Mouse (Mus musculus) MEL (cell line): ENCODE measurements at regions not wholly inside any gene's neighbourhood (a gene's known extent, or its start where the extent isn't known, plus 50 kb on each side); places are given as distances from the start of the nearest gene placed in this dataset.

Source experiments
- DNase-seq: peaks from one replicate; pipeline ENCODE4 v3.0.0; 2011; ENCODE audit warnings: low read depth, low spot score
- H3K27ac ChIP-seq: 2 replicates; pipeline ENCODE4 v1.5.1; 2012; ENCODE audit warnings: low read depth, mild to moderate bottlenecking, control low read depth, low read length, moderate library complexity; ENCODE audit not compliant: control insufficient read depth
- H3K27me3 ChIP-seq, 2 experiments: fragments of 150-350 bp in 1 of 2; sonication (generic) in 1 of 2; 2 replicates each; pipeline ENCODE4 v1.6.1; 2012; ENCODE audit warnings: low read length in 2 of 2, mild to moderate bottlenecking in 2 of 2, improper control_type of control experiment in 1 of 2, moderate library complexity in 1 of 2; ENCODE audit not compliant: insufficient read depth in 2 of 2, control insufficient read depth in 1 of 2
- H3K36me3 ChIP-seq, 2 experiments: 2 replicates each; pipeline ENCODE4 v1.6.1; 2012 to 2014; ENCODE audit warnings: low read length in 2 of 2, improper control_type of control experiment in 1 of 2, inconsistent platforms in 1 of 2, mild to moderate bottlenecking in 1 of 2; ENCODE audit not compliant: insufficient read depth in 2 of 2, control insufficient read depth in 1 of 2
- H3K4me1 ChIP-seq, 2 experiments: fragments of 150-350 bp in 1 of 2; sonication (generic) in 1 of 2; 2 replicates each; pipeline ENCODE4 v1.6.1; 2012; ENCODE audit warnings: low read length in 2 of 2, improper control_type of control experiment in 1 of 2, mild to moderate bottlenecking in 1 of 2; ENCODE audit not compliant: insufficient read depth in 2 of 2, control insufficient read depth in 1 of 2
- H3K4me3 ChIP-seq, 2 experiments: fragments of 150-350 bp in 1 of 2; sonication (generic) in 1 of 2; 2 replicates each; pipeline ENCODE4 v1.5.1; 2012; ENCODE audit warnings: low read depth in 2 of 2, low read length in 2 of 2, mild to moderate bottlenecking in 2 of 2, moderate library complexity in 2 of 2, control low read depth in 1 of 2, improper control_type of control experiment in 1 of 2; ENCODE audit not compliant: control insufficient read depth in 1 of 2, insufficient read depth in 1 of 2
- H3K79me2 ChIP-seq: 2 replicates; pipeline ENCODE4 v1.6.1; 2012; ENCODE audit warnings: mild to moderate bottlenecking, low read length, moderate library complexity; ENCODE audit not compliant: control insufficient read depth, poor library complexity, insufficient read depth
- H3K9ac ChIP-seq: 2 replicates; pipeline ENCODE4 v1.6.1; 2012; ENCODE audit warnings: low read depth, mild to moderate bottlenecking, control low read depth, low read length, moderate library complexity; ENCODE audit not compliant: control insufficient read depth, poor library complexity, severe bottlenecking
- H3K9me3 ChIP-seq: fragments of 150-350 bp; sonication (generic); replicated peaks from 2 replicates; pipeline ENCODE4 v1.6.1; 2012; ENCODE audit warnings: mild to moderate bottlenecking, low read length, improper control_type of control experiment, moderate library complexity; ENCODE audit not compliant: insufficient read depth
- BHLHE40 ChIP-seq: IDR thresholded peaks from 2 replicates; pipeline ENCODE4 v1.6.1; 2012; ENCODE audit warnings: low read depth, mild to moderate bottlenecking, inconsistent platforms, low read length, improper control_type of control experiment, borderline replicate concordance
- CHD1 ChIP-seq: IDR thresholded peaks from 2 replicates; pipeline ENCODE4 v1.6.1; 2012; ENCODE audit warnings: low read depth, mild to moderate bottlenecking, inconsistent platforms, low read length, improper control_type of control experiment
- CTCF ChIP-seq, 3 experiments: IDR thresholded peaks in 2 of 3; conservative IDR thresholded peaks in 1 of 3; 2 replicates each; pipeline ENCODE4 v1.5.1; 2011 to 2012; ENCODE audit warnings: low read length in 3 of 3, low read depth in 2 of 3, mild to moderate bottlenecking in 2 of 3, improper control_type of control experiment in 1 of 3, inconsistent platforms in 1 of 3, mixed read lengths in 1 of 3, moderate library complexity in 1 of 3; ENCODE audit not compliant: control insufficient read depth in 1 of 3, insufficient read depth in 1 of 3, poor library complexity in 1 of 3, severe bottlenecking in 1 of 3
- ELF1 ChIP-seq: IDR thresholded peaks from 2 replicates; pipeline ENCODE4 v1.6.1; 2014; ENCODE audit warnings: low read depth, mild to moderate bottlenecking, inconsistent platforms, low read length, improper control_type of control experiment, moderate library complexity
- GABPA ChIP-seq: IDR thresholded peaks from 2 replicates; pipeline ENCODE4 v1.6.1; 2012; ENCODE audit warnings: low read depth, mild to moderate bottlenecking, inconsistent platforms, low read length, improper control_type of control experiment, moderate library complexity
- GATA1 ChIP-seq: IDR thresholded peaks from 2 replicates; pipeline ENCODE4 v1.6.1; 2011; ENCODE audit warnings: low read depth, low read length, improper control_type of control experiment
- JUND ChIP-seq: IDR thresholded peaks from 2 replicates; pipeline ENCODE4 v1.6.1; 2011; ENCODE audit warnings: low read depth, mild to moderate bottlenecking, improper control_type of control experiment, low read length
- MAX ChIP-seq: IDR thresholded peaks from 2 replicates; pipeline ENCODE4 v1.6.1; 2011; ENCODE audit warnings: low read length, improper control_type of control experiment
- NELFE ChIP-seq: IDR thresholded peaks from 2 replicates; pipeline ENCODE4 v1.6.1; 2011; ENCODE audit warnings: low read depth, low read length, improper control_type of control experiment
- POLR2AphosphoS5 ChIP-seq: IDR thresholded peaks from 2 replicates; pipeline ENCODE4 v1.6.1; 2012; ENCODE audit warnings: low read depth, borderline replicate concordance, mild to moderate bottlenecking, inconsistent platforms, low read length, moderate library complexity, mixed read lengths
- SIN3A ChIP-seq: IDR thresholded peaks from 2 replicates; pipeline ENCODE4 v1.6.1; 2012; ENCODE audit warnings: low read length, improper control_type of control experiment, inconsistent platforms
- TAL1 ChIP-seq: IDR thresholded peaks from 2 replicates; pipeline ENCODE4 v1.6.1; 2012; ENCODE audit warnings: mild to moderate bottlenecking, inconsistent platforms, low read length, moderate library complexity, mixed read lengths
- TBP ChIP-seq: IDR thresholded peaks from 2 replicates; pipeline ENCODE4 v1.8.0; 2011; ENCODE audit warnings: low read depth, low read length, improper control_type of control experiment
- TCF12 ChIP-seq: IDR thresholded peaks from 2 replicates; pipeline ENCODE4 v1.6.1; 2014; ENCODE audit warnings: low read depth, mild to moderate bottlenecking, inconsistent platforms, low read length, improper control_type of control experiment, moderate library complexity
- UBTF ChIP-seq: IDR thresholded peaks from 2 replicates; pipeline ENCODE4 v1.6.1; 2012; ENCODE audit warnings: low read depth, mild to moderate bottlenecking, inconsistent platforms, low read length, improper control_type of control experiment, moderate library complexity, borderline replicate concordance; ENCODE audit not compliant: insufficient read depth
- ZKSCAN1 ChIP-seq: IDR thresholded peaks from 2 replicates; pipeline ENCODE4 v1.6.1; 2012; ENCODE audit warnings: low read depth, mild to moderate bottlenecking, inconsistent platforms, low read length, improper control_type of control experiment, moderate library complexity
- ZNF384 ChIP-seq: IDR thresholded peaks from 2 replicates; pipeline ENCODE4 v1.6.1; 2012; ENCODE audit warnings: low read depth, mild to moderate bottlenecking, inconsistent platforms, low read length, improper control_type of control experiment

GRCm38 (mm10) chr9:89821109-89821852 lies 83.0 kb upstream of the Ankrd34c start:
- Histone ChIP-seq H3K36me3 (no peaks in the 10 kb centered on the region), H3K9ac (no peak overlapping the region), H3K27ac (no peak overlapping the region), H3K79me2 (no peaks in the 10 kb centered on the region), H3K27me3 (no peaks in the 10 kb centered on the region), H3K4me1 (no peaks in the 10 kb centered on the region), H3K9me3 (no peaks in the 10 kb centered on the region)
- TF ChIP-seq TAL1 (no peak), UBTF (no peak)
- TF ChIP-seq, all 39 proteins: peak for 0
- no peak overlapping the region for H3K4me3 ChIP-seq
- DNase-seq, result no peak

- Histone ChIP-seq H3K9me3 (no peaks in the 10 kb centered on the region), H3K27me3 (no peaks in the 10 kb centered on the region)
- TF ChIP-seq BHLHE40 (no peak), CTCF (IDR thresholded peaks at IDR 0.05 in 2 of 3, conservative IDR thresholded peaks at IDR 0.05 in 1 of 3; ENCODE audit: control insufficient read depth in 1 of 3, insufficient read depth in 1 of 3, low read depth in 2 of 3, low read length in 3 of 3, poor library complexity in 1 of 3, severe bottlenecking in 1 of 3) (no peak), CHD1 (no peak), GATA1 (no peak), TBP (no peak), ZNF384 (no peak), TCF12 (no peak), SIN3A (no peak), MAX (no peak), ELF1 (no peak), GABPA (no peak), NELFE (no peak), JUND (no peak), UBTF (no peak), POLR2AphosphoS5 (no peak), ZKSCAN1 (no peak)
These were observed 75.5 kb upstream of the Ankrd34c start for GRCm38 (mm10) chr9:89813616-89814318.

More at GRCm38 (mm10) chr9:89813616-89814318, 75.5 kb upstream of the Ankrd34c start:
- Histone ChIP-seq H3K4me1 (no peaks in the 10 kb centered on the region), H3K4me3 (no peak overlapping the region), H3K9ac (no peak overlapping the region), H3K27ac (no peak overlapping the region), H3K36me3 (no peaks in the 10 kb centered on the region), H3K79me2 (no peaks in the 10 kb centered on the region)
- DNase-seq, result no peak
